Mouse (Mus musculus): Measurements from ENCODE around the gene Ifit1bl1.

- TF ChIP-seq GATA1 (IDR thresholded peaks at IDR 0.05; ENCODE audit: borderline replicate concordance, low read length) (no peak), FLI1 (IDR thresholded peaks at IDR 0.05; ENCODE audit: low read length) (no peak)
Measured at GRCm38 (mm10) chr19:34593456-34593855, 8.3 kb downstream of the Ifit1bl1 start.

All from megakaryocyte, embryonic 14.5 days (primary cell).